Mouse (Mus musculus): ENCODE measurements around the gene Efemp2. TPM values are rescaled to one million over a fixed set of nuclear protein-coding genes. Genes with fewer than 3 reads are reported as not detected.

The Efemp2 gene
- polyA plus RNA-seq, 1 experiment: 81.3 TPM

DNA sequence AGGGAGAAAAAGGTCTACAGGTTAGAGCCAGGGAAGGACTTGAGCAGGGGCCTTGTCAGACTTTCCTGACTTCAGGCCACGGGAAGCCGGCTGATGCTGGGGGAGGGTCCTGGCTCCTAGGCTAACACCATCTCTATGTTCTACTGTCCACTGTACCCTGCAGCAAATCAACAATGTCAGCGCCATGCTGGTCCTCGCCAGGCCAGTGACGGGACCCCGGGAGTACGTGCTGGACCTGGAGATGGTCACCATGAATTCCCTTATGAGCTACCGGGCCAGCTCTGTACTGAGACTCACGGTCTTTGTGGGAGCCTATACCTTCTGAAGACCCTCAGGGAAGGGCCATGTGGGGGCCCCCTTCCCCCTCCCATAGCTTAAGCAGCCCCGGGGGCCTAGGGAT is 7.6 kb downstream of the Efemp2 start:
- Histone ChIP-seq H3K27me3 (ENCODE audit: control insufficient read depth, insufficient read depth, insufficient read length) (no peaks in the 10 kb centered on the region), H3K4me3 (no peak overlapping the region), H3ac (ENCODE audit: control insufficient read depth, insufficient read length) (no peak overlapping the region), H3K4me2 (ENCODE audit: low read depth) (no peak overlapping the region), H3K36me3 (ENCODE audit: control insufficient read depth, insufficient read depth) (peaks cover 27% of the 10 kb centered on the region), H3K79me2 (ENCODE audit: control insufficient read depth, insufficient read depth) (peaks cover 7% of the 10 kb centered on the region)
- TF ChIP-seq POLR2A (IDR thresholded peaks at IDR 0.05; ENCODE audit: insufficient read length, low read depth) (peak; percentile 25), MYOD1 (IDR thresholded peaks at IDR 0.05; ENCODE audit: control insufficient read depth in 1 of 3, insufficient read length in 2 of 3, low read depth in 2 of 3) (no peak), POLR2AphosphoS2 (IDR thresholded peaks at IDR 0.05; ENCODE audit: insufficient read length, low read depth) (peak; percentile 61)

DNA sequence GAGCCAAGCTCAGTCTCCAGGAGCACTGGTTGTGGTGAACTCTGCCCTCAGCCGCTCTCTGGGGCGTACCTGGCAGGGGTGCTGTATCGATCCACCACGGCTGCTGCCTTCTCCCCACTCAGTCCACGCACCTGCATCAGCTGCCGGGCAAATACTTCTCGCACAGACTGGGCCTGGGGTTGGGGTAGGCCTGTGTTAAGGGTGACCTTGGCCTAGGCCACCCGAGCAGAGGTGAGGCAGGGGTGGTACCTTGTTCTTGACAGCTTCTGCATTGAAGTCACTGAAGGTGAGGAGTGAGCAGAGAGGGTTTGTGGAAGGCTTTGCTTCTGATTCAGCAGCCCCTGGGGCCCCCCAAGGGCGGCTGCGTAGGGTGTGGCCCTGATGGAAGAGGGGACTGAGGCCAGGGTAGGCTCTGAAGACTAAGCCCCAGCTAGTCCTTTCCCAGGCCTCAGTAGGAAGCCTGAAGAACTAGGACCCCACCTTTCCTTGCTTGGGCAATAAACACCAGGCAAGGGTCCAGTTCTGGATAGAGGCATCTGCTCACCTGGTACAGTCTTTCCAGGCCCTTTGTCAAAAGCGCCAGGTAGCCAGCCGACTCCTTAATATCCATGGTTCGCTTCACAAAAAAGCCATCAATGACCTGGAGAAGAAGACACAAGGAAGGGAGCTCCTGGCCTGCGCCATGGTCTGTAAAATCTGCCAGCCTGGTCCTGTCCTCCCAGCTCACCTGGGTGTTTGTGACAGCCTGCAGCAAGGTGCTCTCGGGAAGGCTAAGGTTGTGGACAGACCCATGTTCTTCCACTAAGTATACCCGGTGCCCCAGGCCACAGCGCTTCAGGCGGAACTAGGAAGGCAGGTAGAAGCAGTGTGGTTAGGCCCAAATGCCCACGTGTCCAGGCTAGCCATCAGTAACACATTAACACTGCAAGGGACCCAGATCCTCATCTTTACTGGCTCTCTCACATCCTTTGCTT is 9.9 kb downstream of the Efemp2 start:
- no peak overlapping the region for H3ac ChIP-seq (ENCODE audit: control insufficient read depth, insufficient read length)
- no peak overlapping the region for H3K4me2 ChIP-seq (ENCODE audit: low read depth)
- no peak for TF ChIP-seq REST (IDR thresholded peaks at IDR 0.05; ENCODE audit: insufficient read depth, insufficient read length)
- TF ChIP-seq POLR2AphosphoS2 (IDR thresholded peaks at IDR 0.05; ENCODE audit: insufficient read length, low read depth): peak; percentile 75
- H3K27me3 ChIP-seq (ENCODE audit: control insufficient read depth, insufficient read depth, insufficient read length): no peaks in the 10 kb centered on the region
- H3K36me3 ChIP-seq (ENCODE audit: control insufficient read depth, insufficient read depth): peaks cover 23% of the 10 kb centered on the region
- no peak overlapping the region for H3K4me3 ChIP-seq
- H3K79me2 ChIP-seq (ENCODE audit: control insufficient read depth, insufficient read depth): peaks cover 14% of the 10 kb centered on the region

DNA sequence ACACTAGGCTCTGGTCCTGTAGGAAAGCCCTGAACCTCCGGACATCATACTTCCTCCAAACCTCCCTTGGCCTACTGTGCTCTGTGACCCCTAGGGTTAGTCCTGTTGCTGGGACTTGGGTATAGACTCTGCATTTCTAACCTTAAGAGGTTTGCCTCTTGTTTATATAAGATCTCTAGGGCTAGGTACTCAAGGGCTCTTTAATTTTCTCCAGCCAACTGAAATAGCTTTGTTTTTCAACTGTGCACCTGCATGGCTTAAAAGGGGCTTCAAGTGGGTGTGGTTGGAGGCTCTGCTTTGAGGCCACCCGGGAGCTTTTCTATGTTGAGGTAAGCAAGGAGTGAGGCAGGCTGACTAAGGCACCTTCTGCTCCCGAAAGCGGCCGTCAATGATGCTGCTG is 10.7 kb downstream of the Efemp2 start:
- Histone ChIP-seq H3K36me3 (ENCODE audit: control insufficient read depth, insufficient read depth) (peaks cover 23% of the 10 kb centered on the region), H3K27me3 (ENCODE audit: control insufficient read depth, insufficient read depth, insufficient read length) (no peaks in the 10 kb centered on the region), H3ac (ENCODE audit: control insufficient read depth, insufficient read length) (no peak overlapping the region), H3K79me2 (ENCODE audit: control insufficient read depth, insufficient read depth) (peaks cover 14% of the 10 kb centered on the region), H3K4me2 (ENCODE audit: low read depth) (no peak overlapping the region), H3K4me3 (no peak overlapping the region)
- no peak for TF ChIP-seq E2F4 (IDR thresholded peaks at IDR 0.05; ENCODE audit: insufficient read depth)
- no peak for TF ChIP-seq POLR2AphosphoS2 (IDR thresholded peaks at IDR 0.05; ENCODE audit: insufficient read length, low read depth)
- TF ChIP-seq TCF12 (IDR thresholded peaks at IDR 0.05; ENCODE audit: insufficient read depth, poor library complexity, severe bottlenecking): no peak
- TF ChIP-seq MYOD1 (IDR thresholded peaks at IDR 0.05; ENCODE audit: control insufficient read depth in 1 of 3, insufficient read length in 2 of 3, low read depth in 2 of 3): no peak
- TF ChIP-seq SRF (IDR thresholded peaks at IDR 0.05; ENCODE audit: control insufficient read depth, insufficient read length, low read depth): no peak
- no peak for TF ChIP-seq POLR2A (IDR thresholded peaks at IDR 0.05; ENCODE audit: insufficient read length, low read depth)
- TF ChIP-seq CEBPB (IDR thresholded peaks at IDR 0.05; ENCODE audit: insufficient read depth, poor library complexity, severe bottlenecking): no peak
- TF ChIP-seq MYOG (IDR thresholded peaks at IDR 0.05; ENCODE audit: control insufficient read depth in 1 of 3, insufficient read depth in 1 of 3, insufficient read length in 2 of 3, low read depth in 2 of 3): no peak
- no peak for TF ChIP-seq TCF3 (IDR thresholded peaks at IDR 0.05; ENCODE audit: insufficient read length, low read depth)
- TF ChIP-seq USF1 (IDR thresholded peaks at IDR 0.05; ENCODE audit: low read depth): no peak
- TF ChIP-seq MAX (IDR thresholded peaks at IDR 0.05; ENCODE audit: low read depth): no peak
- TF ChIP-seq REST (IDR thresholded peaks at IDR 0.05; ENCODE audit: insufficient read depth, insufficient read length): no peak

DNA sequence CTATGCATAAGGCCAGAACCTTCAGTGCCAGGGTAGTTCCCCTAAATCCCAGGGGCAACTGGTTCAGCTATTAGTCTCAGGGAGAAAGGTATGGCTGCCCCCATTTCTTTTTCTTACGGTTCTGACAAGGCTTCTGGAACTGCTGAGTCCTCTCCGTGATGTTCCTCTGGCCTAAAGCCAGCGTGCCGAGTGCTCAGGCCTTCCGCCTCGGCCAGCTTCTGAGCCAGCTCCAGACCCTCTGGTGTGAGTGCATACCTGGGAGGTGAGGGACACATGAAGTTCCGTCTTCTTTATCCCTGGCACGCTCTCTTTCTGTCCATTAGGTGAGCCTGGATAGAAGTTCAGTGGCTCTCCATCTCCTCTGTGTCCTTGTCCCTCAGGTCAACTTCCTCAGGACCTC is 11.6 kb downstream of the Efemp2 start:
- no peak overlapping the region for H3K4me2 ChIP-seq (ENCODE audit: low read depth)
- TF ChIP-seq MAX (IDR thresholded peaks at IDR 0.05; ENCODE audit: low read depth): no peak
- TF ChIP-seq POLR2AphosphoS2 (IDR thresholded peaks at IDR 0.05; ENCODE audit: insufficient read length, low read depth): peak; percentile 4
- peaks cover 14% of the 10 kb centered on the region for H3K79me2 ChIP-seq (ENCODE audit: control insufficient read depth, insufficient read depth)
- H3K36me3 ChIP-seq (ENCODE audit: control insufficient read depth, insufficient read depth): peaks cover 23% of the 10 kb centered on the region
- no peak overlapping the region for H3K4me3 ChIP-seq
- no peak overlapping the region for H3ac ChIP-seq (ENCODE audit: control insufficient read depth, insufficient read length)
- H3K27me3 ChIP-seq (ENCODE audit: control insufficient read depth, insufficient read depth, insufficient read length): no peaks in the 10 kb centered on the region

DNA sequence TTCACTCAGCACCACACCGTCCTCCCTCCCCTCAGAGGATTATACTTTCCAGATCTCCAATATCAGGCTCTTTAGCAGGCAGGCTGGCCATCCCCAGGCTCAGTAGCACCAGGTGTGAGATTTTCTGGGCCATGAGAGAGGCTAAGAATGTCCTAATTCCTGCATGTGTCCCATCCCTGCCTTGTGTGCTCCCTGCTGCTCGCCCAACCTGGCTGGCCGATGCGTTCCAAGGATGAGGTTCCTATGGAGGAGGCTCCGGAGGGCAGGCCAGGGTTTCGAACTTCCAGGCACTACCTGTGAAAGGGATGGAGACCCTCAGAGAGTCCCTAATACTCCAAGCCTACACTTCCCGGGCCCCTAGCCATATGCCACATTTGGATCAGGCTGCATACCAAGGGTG is 12.1 kb downstream of the Efemp2 start:
- TF ChIP-seq TCF12 (IDR thresholded peaks at IDR 0.05; ENCODE audit: insufficient read depth, poor library complexity, severe bottlenecking) (no peak), MAX (IDR thresholded peaks at IDR 0.05; ENCODE audit: low read depth) (no peak), CEBPB (IDR thresholded peaks at IDR 0.05; ENCODE audit: insufficient read depth, poor library complexity, severe bottlenecking) (no peak), USF1 (IDR thresholded peaks at IDR 0.05; ENCODE audit: low read depth) (no peak), POLR2AphosphoS2 (IDR thresholded peaks at IDR 0.05; ENCODE audit: insufficient read length, low read depth) (no peak), REST (IDR thresholded peaks at IDR 0.05; ENCODE audit: insufficient read depth, insufficient read length) (no peak), MYOG (IDR thresholded peaks at IDR 0.05; ENCODE audit: control insufficient read depth in 1 of 3, insufficient read depth in 1 of 3, insufficient read length in 2 of 3, low read depth in 2 of 3) (no peak), SRF (IDR thresholded peaks at IDR 0.05; ENCODE audit: control insufficient read depth, insufficient read length, low read depth) (no peak), E2F4 (IDR thresholded peaks at IDR 0.05; ENCODE audit: insufficient read depth) (no peak), TCF3 (IDR thresholded peaks at IDR 0.05; ENCODE audit: insufficient read length, low read depth) (no peak), MYOD1 (IDR thresholded peaks at IDR 0.05; ENCODE audit: control insufficient read depth in 1 of 3, insufficient read length in 2 of 3, low read depth in 2 of 3) (no peak), POLR2A (IDR thresholded peaks at IDR 0.05; ENCODE audit: insufficient read length, low read depth) (no peak)
- no peak overlapping the region for H3ac ChIP-seq (ENCODE audit: control insufficient read depth, insufficient read length)
- H3K4me3 ChIP-seq: no peak overlapping the region
- no peaks in the 10 kb centered on the region for H3K27me3 ChIP-seq (ENCODE audit: control insufficient read depth, insufficient read depth, insufficient read length)
- peaks cover 22% of the 10 kb centered on the region for H3K36me3 ChIP-seq (ENCODE audit: control insufficient read depth, insufficient read depth)
- no peak overlapping the region for H3K4me2 ChIP-seq (ENCODE audit: low read depth)
- peaks cover 15% of the 10 kb centered on the region for H3K79me2 ChIP-seq (ENCODE audit: control insufficient read depth, insufficient read depth)

Measured in myocyte (in vitro differentiated cells).